Comparison of ENCODE assay signal across 13 mouse cellular contexts in genomic region chr3:89796358-89796757, GRCm38 (mm10). TPM values are rescaled to one million over a fixed set of nuclear protein-coding genes. Genes with fewer than 3 reads are reported as not detected.
A peak's percentile ranks its signal among the peaks of the same experiment; 100 is the strongest.
DNase-seq lines count a peak whose midpoint lies in the region; ATAC-seq and TF ChIP-seq lines count a peak whose summit lies in the region.
"Had no signal": no experiment of that assay in that cellular context is flagged by ENCODE, and none has a peak within 500 bp of the region (broad histone marks: within the 10 kb centered on the region; RNA-seq: fewer than 3 reads in every experiment).

No protein-coding gene starts in this region.

- no peaks in the 10 kb centered on the region for H3K9me3 ChIP-seq in ES-Bruce4 (replicated peaks; ENCODE audit: control insufficient read depth, insufficient read depth, low read length, poor library complexity, severe bottlenecking)
- H3K9me3 ChIP-seq: lung, embryonic 15.5 days; neural tube, embryonic 12.5 days had no signal

- H3K27me3 ChIP-seq in ES-Bruce4 (ENCODE audit: control insufficient read depth, insufficient read depth, low read length, poor library complexity, severe bottlenecking) = no peaks in the 10 kb centered on the region
- H3K27me3 ChIP-seq: lung, embryonic 15.5 days; neural tube, embryonic 12.5 days had no signal

- no peak for TF ChIP-seq CTCF in ES-Bruce4 (IDR thresholded peaks at IDR 0.05; ENCODE audit: low read depth, low read length)

- no peak overlapping the region for H3K9ac ChIP-seq in ES-Bruce4 (ENCODE audit: low read depth, poor library complexity, severe bottlenecking)
- H3K9ac ChIP-seq: lung, embryonic 15.5 days; neural tube, embryonic 12.5 days had no signal

- peak; percentile 97 for ATAC-seq in common myeloid progenitor, adult 5-6 weeks (replicated peaks; ENCODE audit: low read depth, poor library complexity, severe bottlenecking)

- TF ChIP-seq POLR2A in ES-Bruce4 (IDR thresholded peaks at IDR 0.05; ENCODE audit: insufficient read depth, low read length) = no peak

- H3K4me3 ChIP-seq in ES-Bruce4 (ENCODE audit: low read depth, low read length) = no peak overlapping the region
- H3K4me3 ChIP-seq: erythroblast, embryonic 14.5 days; left cerebral cortex, adult 2 months; lung, embryonic 15.5 days; neural tube, embryonic 12.5 days had no signal

- no peaks in the 10 kb centered on the region for H3K36me3 ChIP-seq in ES-Bruce4 (ENCODE audit: control insufficient read depth, insufficient read depth, low read length, poor library complexity, severe bottlenecking)
- H3K36me3 ChIP-seq: lung, embryonic 15.5 days; neural tube, embryonic 12.5 days had no signal

- TF ChIP-seq EP300 in ES-Bruce4 (IDR thresholded peaks at IDR 0.05; ENCODE audit: insufficient read depth, low read depth, low read length) = no peak

- 0 out of 2 replicates have a peak overlapping the region, but pooled peaks have one; percentile 2 for H3K27ac ChIP-seq in ES-Bruce4 (ENCODE audit: insufficient read depth, low read length)
- H3K27ac ChIP-seq: left cerebral cortex, adult 2 months; lung, embryonic 15.5 days; neural tube, embryonic 12.5 days had no signal

- no peaks in the 10 kb centered on the region for H3K4me1 ChIP-seq in ES-Bruce4 (ENCODE audit: control insufficient read depth, insufficient read depth, low read length)
- H3K4me1 ChIP-seq: lung, embryonic 15.5 days had no signal

- peak; percentile 63 for DNase-seq in layer of hippocampus, adult 9-11 months
- no peak for DNase-seq in layer of hippocampus, postnatal 14 days (ENCODE audit: low spot score in 2 of 2)
- DNase-seq in monocyte, adult 2 months (ENCODE audit: low read depth in 1 of 2, low spot score in 2 of 2) = peak; percentile 51 to 56
- no peak for DNase-seq in ovary, postnatal 10 days (ENCODE audit: low spot score)
- no peak for DNase-seq in urinary bladder, postnatal 10 days (ENCODE audit: low spot score)
- DNase-seq: cerebellum, postnatal 10 days; right cerebral cortex, postnatal 25 days had no signal

RNA-seq across cellular contexts. Expression of gene Ube2q1, which starts 22.9 kb away (rescaled TPM):
- 10 to 100 TPM; 84.2 to 89.3 TPM for total RNA-seq in layer of hippocampus, postnatal 14 days (2021)
- 86.8 and 104 TPM in 2 replicates for polyA plus RNA-seq in ES-Bruce4 (2011; ENCODE audit: insufficient read depth, insufficient read length, low read depth, missing spikeins)
- total RNA-seq in common myeloid progenitor, adult 5-6 weeks (2017) = 98.7 and 102 TPM in 2 replicates

RNA-seq across cellular contexts. Expression of gene Chrnb2, which starts 31.9 kb away (rescaled TPM):
- 10 to 100 TPM; 27.5 to 28.0 TPM for total RNA-seq in layer of hippocampus, postnatal 14 days (2021)
- polyA plus RNA-seq in ES-Bruce4 (2011; ENCODE audit: insufficient read depth, insufficient read length, low read depth, missing spikeins) = 0.67 and 0.68 TPM in 2 replicates
- total RNA-seq in common myeloid progenitor, adult 5-6 weeks (2017) = 0.15 and 1.6 TPM in 2 replicates

RNA-seq across cellular contexts. Expression of gene She, which starts 34.8 kb away (rescaled TPM):
- total RNA-seq in layer of hippocampus, postnatal 14 days (2021) = 1 to 10 TPM; 3.4 to 3.5 TPM
- polyA plus RNA-seq in ES-Bruce4 (2011; ENCODE audit: insufficient read depth, insufficient read length, low read depth, missing spikeins) = 4.2 and 4.4 TPM in 2 replicates
- total RNA-seq in common myeloid progenitor, adult 5-6 weeks (2017) = 0.05 TPM in 1 of 2 replicates, not detected in the other
- polyA plus RNA-seq: erythroblast, embryonic 14.5 days had no signal

Comparison
In these comparisons a context has a peak if more than half of its experiments do, and no peak if none do; other contexts are left out.
1. DNase-seq: peak in layer of hippocampus, adult 9-11 months (single experiment) and monocyte, adult 2 months (2 of 2); none in layer of hippocampus, postnatal 14 days (0 of 2), ovary, postnatal 10 days (single experiment) and urinary bladder, postnatal 10 days (single experiment).
2. RNA of gene Chrnb2, which starts 31.9 kb away (total RNA-seq): 27.5 to 28.0 TPM in layer of hippocampus, postnatal 14 days; 0.15 to 1.6 TPM in common myeloid progenitor, adult 5-6 weeks; every median in the first group is over 10 times any median in the second.